Mouse (Mus musculus) bone marrow, adult 2 months (tissue): Measurements from ENCODE around the gene Rubcnl.

Experiments used
- CTCF ChIP-seq: fragments of 200-500 bp; IDR thresholded peaks from 2 replicates; pipeline ENCODE4 v1.5.1; 2011; ENCODE audit warnings: low read length, control low read depth; ENCODE audit not compliant: control insufficient read depth, insufficient read depth
- POLR2A ChIP-seq: fragments of 200-500 bp; IDR thresholded peaks from 2 replicates; pipeline ENCODE4 v1.6.1; 2011; ENCODE audit warnings: low read depth, mild to moderate bottlenecking, control low read depth, low read length, borderline replicate concordance; ENCODE audit not compliant: control insufficient read depth

DNA sequence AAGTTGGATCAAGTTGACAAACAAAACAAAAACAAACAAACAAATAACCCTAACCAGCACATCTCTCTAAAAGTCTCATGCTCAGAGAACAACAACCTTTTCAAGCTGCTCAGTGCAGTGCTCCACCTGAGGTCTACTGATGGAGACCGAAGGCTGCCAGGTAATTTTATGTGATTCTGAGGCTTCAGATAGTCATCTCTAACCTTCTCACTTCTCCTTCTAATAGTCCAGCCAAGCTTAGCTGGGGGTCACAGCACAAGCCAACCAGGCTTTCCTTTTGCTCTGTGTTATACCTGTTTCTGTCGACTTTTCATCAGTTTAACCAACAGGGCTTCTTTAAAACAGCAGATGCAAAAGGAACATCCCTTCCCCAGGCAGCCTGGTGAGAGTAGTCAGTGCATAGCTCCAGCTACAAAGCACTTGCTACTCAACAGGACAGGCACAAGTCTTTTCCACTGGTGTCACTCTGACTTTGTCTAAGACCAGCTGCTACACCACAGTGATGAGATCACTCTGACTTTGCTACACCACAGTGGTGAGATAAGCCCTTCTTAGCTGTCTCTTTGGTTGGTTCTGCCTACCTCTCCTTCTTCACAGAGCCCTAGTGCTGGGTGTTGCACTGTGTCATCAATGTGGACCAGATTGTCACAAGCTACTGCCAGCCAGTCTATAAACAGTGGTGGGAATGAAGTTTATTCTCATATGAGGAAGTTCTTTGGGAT, 10.2 kb upstream of the Rubcnl start:
- TF ChIP-seq CTCF (no peak), POLR2A (no peak)
